Mouse (Mus musculus) B cell, adult (primary cell): ENCODE results near the gene Rps6ka1. TPM values are rescaled to one million over a fixed set of nuclear protein-coding genes. Genes with fewer than 3 reads are reported as not detected.

Source experiments
- total RNA-seq: library from RNA; stranded (reverse); gene quantifications from 4 replicates; pipeline ENCODE4 v1.2.4, GENCODE M21; 2023; ENCODE audit not compliant: inconsistent age

The Rps6ka1 gene
- 74.4 to 85.0 TPM (median 84.4 TPM) in 4 replicates for total RNA-seq

DNA sequence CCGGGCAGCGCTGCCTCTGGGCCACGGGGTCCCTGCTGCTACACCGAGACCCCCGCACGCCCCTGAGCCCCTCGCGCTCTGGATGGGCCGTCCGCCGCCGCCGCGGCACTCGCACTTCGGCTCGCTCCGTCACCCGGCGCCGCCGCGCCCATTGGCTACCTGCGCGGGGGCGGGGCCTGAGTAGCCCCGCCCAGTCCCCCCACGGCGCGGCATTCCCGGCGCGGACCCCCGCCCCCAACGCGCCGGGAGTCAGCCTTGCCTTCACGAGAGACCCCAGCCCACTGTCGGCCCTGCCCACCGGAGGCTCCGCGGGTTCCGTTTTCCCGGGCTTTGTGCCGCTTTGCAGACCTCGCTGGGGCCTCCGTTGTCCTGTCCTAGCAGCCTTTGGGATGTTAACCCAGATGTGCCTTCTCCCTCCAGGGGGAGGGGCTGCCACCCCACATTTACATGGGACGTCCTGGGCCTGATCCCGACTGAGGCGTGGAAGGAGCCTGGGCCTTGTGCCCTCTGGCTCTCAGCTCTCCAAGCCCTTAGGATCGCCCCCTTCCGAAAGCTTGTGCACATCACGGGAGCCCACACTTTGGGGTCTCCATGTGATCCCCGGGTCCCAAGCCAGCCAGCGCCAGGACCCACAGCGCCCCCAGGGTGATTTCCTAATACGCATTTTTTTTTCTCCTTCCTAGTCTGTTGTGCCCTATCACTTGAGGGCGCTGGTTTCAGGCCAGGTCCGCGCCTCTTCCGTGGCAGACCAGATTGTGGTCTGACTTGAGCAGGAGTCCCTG is at the start of gene Rps6ka1:
Gene Rps6ka1 (minus strand): TSS at position 126 of the 782 bp plus-strand sequence.

Other genes starting within 250 kb of the Rps6ka1 start
- gene Zdhhc18, start 237.6 kb downstream of the Rps6ka1 start, total RNA-seq: 227 to 260 TPM (median 255 TPM) in 4 replicates
- 18.4 to 20.5 TPM (median 20.3 TPM) in 4 replicates for gene Pigv, start 215.2 kb downstream of the Rps6ka1 start, total RNA-seq
- gene Arid1a, start 131.0 kb downstream of the Rps6ka1 start, total RNA-seq: 288 to 326 TPM (median 300 TPM) in 4 replicates
- 309 to 333 TPM (median 320 TPM) in 4 replicates for gene Hmgn2, start 80.9 kb upstream of the Rps6ka1 start, total RNA-seq
- 28.5 to 32.2 TPM (median 30.8 TPM) in 4 replicates for gene Dhdds, start 113.1 kb upstream of the Rps6ka1 start, total RNA-seq
- gene Lin28a, start 131.0 kb upstream of the Rps6ka1 start, total RNA-seq: not detected in 4 replicates
- not detected in 4 replicates for gene Zfp683, start 166.0 kb upstream of the Rps6ka1 start, total RNA-seq
- 6.7 to 12.6 TPM (median 7.7 TPM) in 4 replicates for gene Crybg2, start 173.0 kb upstream of the Rps6ka1 start, total RNA-seq
- gene Cd52, start 207.3 kb upstream of the Rps6ka1 start, total RNA-seq: 1,625 to 1,767 TPM (median 1,711 TPM) in 4 replicates
- gene Ubxn11, start 214.8 kb upstream of the Rps6ka1 start, total RNA-seq: 35.8 to 45.0 TPM (median 39.9 TPM) in 4 replicates
- 636 to 680 TPM (median 661 TPM) in 4 replicates for gene Sh3bgrl3, start 241.0 kb upstream of the Rps6ka1 start, total RNA-seq